Mouse (Mus musculus) heart, embryonic 16.5 days (tissue): Measurements from ENCODE around the gene Cdc42ep5. TPM values are rescaled to one million over a fixed set of nuclear protein-coding genes. Genes with fewer than 3 reads are reported as not detected.

Source experiments
- ATAC-seq: fragments of 200-750 bp; cut with Nextera tagmentation; replicated peaks from 2 replicates; pipeline ENCODE4 v1.8.0; 2017; ENCODE audit warnings: moderate number of reproducible peaks; ENCODE audit not compliant: insufficient read depth, low FRiP score; ENCODE audit errors: extremely low read depth
- H3K27ac ChIP-seq: fragments of 300-500 bp; sonication (generic); 2 replicates; pipeline ENCODE4 v1.5.1; 2014; ENCODE audit warnings: mild to moderate bottlenecking, low read length, control low read depth, moderate library complexity
- H3K27me3 ChIP-seq: fragments of 300-500 bp; sonication (generic); 2 replicates; pipeline ENCODE4 v1.6.1; 2014; ENCODE audit warnings: low read length, mixed read lengths; ENCODE audit not compliant: control insufficient read depth, insufficient read depth
- H3K36me3 ChIP-seq: fragments of 300-500 bp; sonication (generic); 2 replicates; pipeline ENCODE4 v1.6.1; 2014; ENCODE audit not compliant: control insufficient read depth, insufficient read depth
- H3K4me1 ChIP-seq: fragments of 300-500 bp; sonication (generic); 2 replicates; pipeline ENCODE4 v1.6.1; 2014; ENCODE audit warnings: low read length, mixed read lengths; ENCODE audit not compliant: control insufficient read depth, insufficient read depth
- H3K4me2 ChIP-seq: fragments of 300-500 bp; sonication (generic); 2 replicates; pipeline ENCODE4 v1.6.1; 2014; ENCODE audit warnings: low read depth, mild to moderate bottlenecking, control low read depth, low read length
- H3K4me3 ChIP-seq: fragments of 300-500 bp; sonication (generic); 2 replicates; pipeline ENCODE4 v1.5.1; 2014; ENCODE audit warnings: mild to moderate bottlenecking, control low read depth, low read length
- H3K9ac ChIP-seq: fragments of 300-500 bp; sonication (generic); 2 replicates; pipeline ENCODE4 v1.6.1; 2014; ENCODE audit warnings: low read length, control low read depth
- H3K9me3 ChIP-seq: fragments of 300-500 bp; sonication (generic); replicated peaks from 2 replicates; pipeline ENCODE4 v1.6.1; 2016; ENCODE audit warnings: low read length; ENCODE audit not compliant: control insufficient read depth
- WGBS: fragments of 180-500 bp; shearing (Covaris S2); extraction: QIAGEN DNeasy Blood & Tissue Kit; methylation state at CpG from one replicate; pipeline ENCODE4 v1.1.7; 2014; 5-methylcytosine and 5-hydroxymethylcytosine counted together
- polyA plus RNA-seq: library from polyadenylated mRNA; unstranded; fragments of >200 nt; fragmentation: Nextera tagmentation; extraction: Ambion mirVana; gene quantifications from 2 replicates; pipeline ENCODE4 v1.2.1, GENCODE M21; 2015

Gene Cdc42ep5
- polyA plus RNA-seq, 1 experiment from 2014 or later: 22.7 TPM

- Histone ChIP-seq H3K4me3 (no peak overlapping the region), H3K9me3 (no peaks in the 10 kb centered on the region), H3K27ac (no peak overlapping the region), H3K9ac (no peak overlapping the region), H3K36me3 (peaks cover 84% of the 10 kb centered on the region), H3K4me1 (peaks cover 10% of the 10 kb centered on the region), H3K27me3 (no peaks in the 10 kb centered on the region), H3K4me2 (no peak overlapping the region)
- 93% methylated on average over 6 of the region's 6 CpGs for WGBS
- no peak for ATAC-seq
These were observed 22.9 kb downstream of the Cdc42ep5 start for GRCm38 (mm10) chr7:4141648-4142325.

DNA sequence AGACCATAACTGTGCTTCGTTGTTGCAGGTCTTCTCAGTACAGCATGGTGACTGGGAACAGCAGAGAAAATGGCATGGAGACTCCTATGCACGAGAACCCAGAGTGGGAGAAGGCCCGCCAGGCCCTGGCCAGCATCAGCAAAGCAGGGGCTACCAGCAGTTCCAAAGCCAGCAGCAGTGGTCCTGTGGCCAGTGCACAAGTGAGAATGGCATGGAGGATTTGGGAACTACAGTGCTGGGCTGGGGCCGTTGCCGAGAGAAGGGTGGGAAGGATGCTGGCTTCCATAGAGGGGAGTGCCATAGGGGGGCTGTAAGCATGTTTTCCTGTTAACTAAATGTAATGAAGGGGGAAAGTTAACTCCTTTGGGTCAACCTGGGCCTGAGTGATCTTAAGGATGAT lies 25.3 kb downstream of the Cdc42ep5 start:
- no peak overlapping the region for H3K4me2 ChIP-seq
- no peaks in the 10 kb centered on the region for H3K27me3 ChIP-seq
- H3K4me1 ChIP-seq: peaks cover 12% of the 10 kb centered on the region
- no peaks in the 10 kb centered on the region for H3K9me3 ChIP-seq
- peaks cover 60% of the 10 kb centered on the region for H3K36me3 ChIP-seq
- 92% methylated on average over 5 of the region's 5 CpGs for WGBS
- ATAC-seq: no peak
- no peak overlapping the region for H3K4me3 ChIP-seq
- H3K27ac ChIP-seq: no peak overlapping the region
- H3K9ac ChIP-seq: no peak overlapping the region

DNA sequence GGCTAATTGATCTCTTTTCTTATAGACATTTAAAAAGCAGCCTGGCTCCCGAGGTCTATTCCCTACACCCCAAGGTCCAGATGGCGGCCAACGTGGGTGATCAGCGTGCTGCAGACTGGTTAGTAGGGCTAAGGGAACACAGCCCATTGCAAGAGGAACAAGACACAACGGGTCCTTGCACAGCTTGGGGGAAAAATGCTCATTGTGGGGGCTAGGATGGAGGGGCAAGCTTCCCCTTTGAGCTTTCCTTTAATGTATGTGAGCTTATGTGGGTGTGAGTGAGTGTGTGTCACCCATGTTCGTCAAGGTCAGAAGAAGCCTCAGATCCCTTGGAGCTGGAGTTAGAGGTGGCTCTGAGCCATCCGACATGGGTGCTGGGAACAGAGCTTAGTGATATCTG lies 26.0 kb downstream of the Cdc42ep5 start:
- H3K4me1 ChIP-seq: peaks cover 12% of the 10 kb centered on the region
- H3K4me3 ChIP-seq: no peak overlapping the region
- 88% methylated on average over 7 of the region's 7 CpGs for WGBS
- ATAC-seq: no peak
- H3K9me3 ChIP-seq: no peaks in the 10 kb centered on the region
- no peaks in the 10 kb centered on the region for H3K27me3 ChIP-seq
- H3K36me3 ChIP-seq: peaks cover 52% of the 10 kb centered on the region
- H3K9ac ChIP-seq: no peak overlapping the region
- no peak overlapping the region for H3K27ac ChIP-seq
- H3K4me2 ChIP-seq: no peak overlapping the region

- Histone ChIP-seq H3K4me3 (peak overlapping the region; percentile 100), H3K36me3 (peaks cover 48% of the 10 kb centered on the region), H3K27me3 (no peaks in the 10 kb centered on the region), H3K9ac (peak overlapping the region; percentile 95; the same call in 1 of the 2 replicates), H3K4me1 (peaks cover 12% of the 10 kb centered on the region), H3K4me2 (peak overlapping the region; percentile 88), H3K9me3 (no peaks in the 10 kb centered on the region), H3K27ac (no peak overlapping the region)
- 75% methylated on average over 2 of the region's 2 CpGs for WGBS
- no peak for ATAC-seq
These were observed 26.5 kb downstream of the Cdc42ep5 start for GRCm38 (mm10) chr7:4138181-4138580.

DNA sequence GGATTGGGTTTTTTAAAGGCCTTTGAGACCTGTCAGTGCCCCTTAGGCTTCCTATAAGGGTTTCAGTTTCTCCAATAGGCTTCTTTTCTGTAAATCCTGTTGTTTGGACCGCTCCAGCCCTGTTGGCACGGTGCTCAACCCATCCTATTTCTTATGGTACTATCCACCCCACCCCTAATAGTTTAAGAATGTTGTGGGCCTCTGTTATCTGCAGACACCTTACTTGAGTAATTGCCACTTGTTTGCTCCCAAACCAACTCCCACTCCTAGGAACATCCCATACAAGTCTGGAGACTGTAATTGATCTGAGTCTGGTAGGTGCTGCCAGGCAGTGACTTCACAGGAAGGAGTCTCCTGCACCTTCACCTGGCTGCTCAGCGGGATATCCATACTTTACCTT lies 26.9 kb downstream of the Cdc42ep5 start:
- 49% methylated on average over 3 of the region's 3 CpGs for WGBS

GRCm38 (mm10) chr7:4136771-4137531 lies 27.7 kb downstream of the Cdc42ep5 start, which contains the start of gene Leng8:
Leng8 (plus strand) TSS chr7:4137039.
- H3K4me3 ChIP-seq: peak within 1 kb of the TSS; percentile 100
- H3K4me1 ChIP-seq: peaks cover 12% of the 10 kb centered on the region
- no peaks in the 10 kb centered on the region for H3K27me3 ChIP-seq
- peaks cover 35% of the 10 kb centered on the region for H3K36me3 ChIP-seq
- peak within 1 kb of the TSS; percentile 95 for H3K4me2 ChIP-seq
- peak; percentile 99 for ATAC-seq
- WGBS: under 1% methylated on average over 67 of the region's 78 CpGs
- H3K27ac ChIP-seq: peak within 1 kb of the TSS; percentile 97
- H3K9me3 ChIP-seq: no peaks in the 10 kb centered on the region
- peak within 1 kb of the TSS; percentile 95 for H3K9ac ChIP-seq

More for the DNA sequence above, 26.9 kb downstream of the Cdc42ep5 start:
- Histone ChIP-seq H3K27ac (peak overlapping the region; percentile 97), H3K4me1 (peaks cover 12% of the 10 kb centered on the region), H3K4me3 (peak overlapping the region; percentile 100), H3K27me3 (no peaks in the 10 kb centered on the region), H3K9me3 (no peaks in the 10 kb centered on the region), H3K4me2 (peak overlapping the region; percentile 88), H3K36me3 (peaks cover 43% of the 10 kb centered on the region), H3K9ac (peak overlapping the region; percentile 95)
- ATAC-seq: no peak

- Histone ChIP-seq H3K4me2 (peak overlapping the region; percentile 95), H3K36me3 (peaks cover 30% of the 10 kb centered on the region), H3K27ac (peak overlapping the region; percentile 71), H3K4me3 (peak overlapping the region; percentile 100), H3K4me1 (peaks cover 13% of the 10 kb centered on the region), H3K27me3 (no peaks in the 10 kb centered on the region), H3K9ac (peak overlapping the region; percentile 87), H3K9me3 (no peaks in the 10 kb centered on the region)
- under 1% methylated on average over 16 of the region's 16 CpGs for WGBS
- ATAC-seq: no peak; the same call in 1 of the 2 replicates
These were observed 28.3 kb downstream of the Cdc42ep5 start for GRCm38 (mm10) chr7:4136404-4136770.

DNA sequence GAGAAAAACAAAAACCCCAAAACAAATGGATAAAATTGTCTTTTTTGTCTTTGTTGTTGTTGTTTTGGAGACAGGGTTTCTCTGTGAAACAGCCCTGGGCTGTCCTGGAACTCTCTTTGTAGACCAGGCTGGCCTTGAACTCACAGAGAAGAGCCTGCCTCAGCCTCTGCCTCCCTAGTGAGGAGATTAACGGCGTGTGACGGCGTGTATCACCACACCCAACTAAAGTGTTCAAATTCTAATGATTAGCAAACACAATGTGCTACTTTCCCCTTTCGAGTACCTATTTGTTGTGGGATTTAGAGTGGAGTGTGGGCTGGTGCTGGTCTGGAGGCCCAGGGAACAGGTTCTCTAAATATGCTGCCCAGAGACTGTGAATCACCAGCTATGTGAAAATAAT lies 29.7 kb downstream of the Cdc42ep5 start:
- Histone ChIP-seq H3K36me3 (peaks cover 15% of the 10 kb centered on the region), H3K4me3 (no peak overlapping the region), H3K9ac (no peak overlapping the region), H3K27ac (no peak overlapping the region), H3K27me3 (no peaks in the 10 kb centered on the region), H3K4me1 (peaks cover 15% of the 10 kb centered on the region), H3K4me2 (no peak overlapping the region), H3K9me3 (no peaks in the 10 kb centered on the region)
- 91% methylated on average over 5 of the region's 5 CpGs for WGBS
- ATAC-seq: no peak

DNA sequence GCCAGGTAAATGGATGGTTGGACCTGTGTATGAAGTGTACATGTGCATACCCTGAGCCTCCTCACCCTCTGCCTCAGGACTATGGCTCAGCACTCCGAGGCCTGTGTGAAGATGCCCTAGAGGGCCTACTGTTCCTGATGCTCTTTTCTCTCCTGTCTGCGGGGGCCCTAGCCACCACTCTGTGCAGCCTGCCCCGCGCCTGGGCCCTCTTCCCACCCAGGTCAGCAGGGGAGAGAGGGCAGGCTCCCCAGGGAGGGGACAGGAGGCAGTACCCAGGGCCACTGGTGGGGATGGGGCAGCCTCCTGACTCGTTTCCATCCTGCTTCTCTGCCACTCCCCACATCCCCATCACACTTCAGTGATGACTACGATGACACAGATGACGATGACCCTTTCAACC lies 31.7 kb downstream of the Cdc42ep5 start:
- WGBS: 81% methylated on average over 7 of the region's 7 CpGs
- H3K36me3 ChIP-seq: no peaks in the 10 kb centered on the region
- H3K27ac ChIP-seq: no peak overlapping the region
- H3K4me3 ChIP-seq: no peak overlapping the region
- peaks cover 9% of the 10 kb centered on the region for H3K4me1 ChIP-seq
- no peaks in the 10 kb centered on the region for H3K27me3 ChIP-seq
- H3K4me2 ChIP-seq: no peak overlapping the region
- no peak overlapping the region for H3K9ac ChIP-seq
- H3K9me3 ChIP-seq: no peaks in the 10 kb centered on the region
- no peak for ATAC-seq
